Mouse (Mus musculus) midbrain, postnatal 0 days (tissue): ENCODE measurements around the gene Flii. TPM values are rescaled to one million over a fixed set of nuclear protein-coding genes. Genes with fewer than 3 reads are reported as not detected.
A peak's percentile ranks its signal among the peaks of the same experiment; 100 is the strongest.

Source experiments
- ATAC-seq: fragments of 200-750 bp; cut with Nextera tagmentation; 2 replicates; pipeline ENCODE4 v1.8.0; 2017; ENCODE audit warnings: moderate number of reproducible peaks, mild to moderate bottlenecking, moderate TSS enrichment, moderate library complexity; ENCODE audit not compliant: low FRiP score
- DNase-seq: peaks from one replicate; pipeline ENCODE4 v3.0.0-alpha.2; 2015; ENCODE audit warnings: low spot score
- H3K27ac ChIP-seq: fragments of 300-500 bp; sonication (generic); 2 replicates; pipeline ENCODE4 v1.5.1; 2014; ENCODE audit warnings: low read depth, mild to moderate bottlenecking, low read length, mixed read lengths
- H3K27me3 ChIP-seq: fragments of 300-500 bp; sonication (generic); 2 replicates; pipeline ENCODE4 v1.6.1; 2014; ENCODE audit warnings: low read length, control low read depth, mixed read lengths; ENCODE audit not compliant: insufficient read depth
- H3K36me3 ChIP-seq: fragments of 300-500 bp; sonication (generic); 2 replicates; pipeline ENCODE4 v1.6.1; 2014; ENCODE audit warnings: low read length, control low read depth, mixed read lengths; ENCODE audit not compliant: insufficient read depth
- H3K4me1 ChIP-seq: fragments of 300-500 bp; sonication (generic); 2 replicates; pipeline ENCODE4 v1.6.1; 2014; ENCODE audit warnings: mild to moderate bottlenecking, control low read depth, antibody characterized with exemption, low read length, mixed read lengths; ENCODE audit not compliant: insufficient read depth
- H3K4me2 ChIP-seq: fragments of 300-500 bp; sonication (generic); 2 replicates; pipeline ENCODE4 v1.6.1; 2014; ENCODE audit warnings: low read depth, mild to moderate bottlenecking, low read length, mixed read lengths; ENCODE audit not compliant: poor library complexity, severe bottlenecking
- H3K4me3 ChIP-seq: fragments of 300-500 bp; sonication (generic); 2 replicates; pipeline ENCODE4 v1.5.1; 2014; ENCODE audit warnings: low read depth, mild to moderate bottlenecking, low read length, moderate library complexity
- H3K9ac ChIP-seq: fragments of 300-500 bp; sonication (generic); replicated peaks from 2 replicates; pipeline ENCODE4 v1.6.1; 2014; ENCODE audit warnings: mild to moderate bottlenecking, low read length, moderate library complexity, mixed read lengths; ENCODE audit not compliant: poor library complexity, severe bottlenecking
- H3K9me3 ChIP-seq: fragments of 300-500 bp; sonication (generic); 2 replicates; pipeline ENCODE4 v1.6.1; 2016; ENCODE audit warnings: low read length, control low read depth
- CTCF ChIP-seq: IDR thresholded peaks from 2 replicates; pipeline ENCODE4 v1.5.1; 2016; ENCODE audit warnings: antibody characterized with exemption, mild to moderate bottlenecking
- WGBS: fragments of 180-500 bp; shearing (Covaris S2); extraction: QIAGEN DNeasy Blood & Tissue Kit; methylation state at CpG from one replicate; pipeline ENCODE4 v1.1.7; 2014; 5-methylcytosine and 5-hydroxymethylcytosine counted together
- polyA plus RNA-seq: library from polyadenylated mRNA; unstranded; fragments of >200 nt; fragmentation: Nextera tagmentation; extraction: Ambion mirVana; gene quantifications from 2 replicates; pipeline ENCODE4 v1.2.1, GENCODE M21; 2015
- total RNA-seq: library from RNA; depleted of rRNA; stranded (reverse); fragments of >200 nt; gene quantifications from 2 replicates; pipeline ENCODE4 v1.2.3, GENCODE M21; 2014

The Flii gene
- total and polyA plus RNA-seq, 2 experiments from 2014 or later = 46.0 to 92.7 TPM

GRCm38 (mm10) chr11:60729217-60729641 is 2.2 kb upstream of the Flii start:
- DNase-seq (no peak), ATAC-seq (no peak)
- whole genome bisulfite sequencing = 80% methylated on average over 6 of the region's 6 CpGs

GRCm38 (mm10) chr11:60728260-60728761 is 1.2 kb upstream of the Flii start, which contains the start of gene Mief2:
Mief2 (plus strand) TSS chr11:60728398.
- ATAC-seq = peak; percentile 93
- peak within 1 kb of the TSS; percentile 74 for H3K4me2 ChIP-seq
- peaks cover 40% of the 10 kb centered on the region for H3K36me3 ChIP-seq
- H3K9me3 ChIP-seq = no peaks in the 10 kb centered on the region
- H3K27me3 ChIP-seq = no peaks in the 10 kb centered on the region
- H3K9ac ChIP-seq = peak within 1 kb of the TSS; percentile 90
- under 1% methylated on average over 44 of the region's 44 CpGs for WGBS
- H3K4me3 ChIP-seq = peak within 1 kb of the TSS; percentile 89
- DNase-seq = peak; percentile 98
- no peak for TF ChIP-seq CTCF
- H3K4me1 ChIP-seq = peaks cover 14% of the 10 kb centered on the region
- H3K27ac ChIP-seq = peak within 1 kb of the TSS; percentile 90

More at GRCm38 (mm10) chr11:60729217-60729641, 2.2 kb upstream of the Flii start:
- Histone ChIP-seq H3K9ac (0 out of 2 replicates have a peak overlapping the region, but pooled peaks have one; percentile 83), H3K9me3 (no peaks in the 10 kb centered on the region), H3K4me2 (peak overlapping the region; percentile 57), H3K4me1 (peaks cover 14% of the 10 kb centered on the region), H3K36me3 (peaks cover 33% of the 10 kb centered on the region), H3K27me3 (no peaks in the 10 kb centered on the region), H3K4me3 (peak overlapping the region; percentile 89), H3K27ac (no peak overlapping the region; the same call in 1 of the 2 replicates)
- no peak for TF ChIP-seq CTCF

- H3K27me3 ChIP-seq = no peaks in the 10 kb centered on the region
- peak; percentile 10 for DNase-seq
- TF ChIP-seq CTCF = no peak
Observed at GRCm38 (mm10) chr11:60727392-60728140, 503 bp upstream of the Flii start.

GRCm38 (mm10) chr11:60719263-60719662 is 7.8 kb downstream of the Flii start:
- WGBS = 89% methylated on average over 5 of the region's 5 CpGs
- H3K27ac ChIP-seq = no peak overlapping the region

More at GRCm38 (mm10) chr11:60727392-60728140, 503 bp upstream of the Flii start:
- Histone ChIP-seq H3K4me2 (peak overlapping the region; percentile 74), H3K36me3 (peaks cover 41% of the 10 kb centered on the region), H3K4me3 (peak overlapping the region; percentile 89), H3K27ac (peak overlapping the region; percentile 90), H3K9me3 (no peaks in the 10 kb centered on the region), H3K4me1 (peaks cover 14% of the 10 kb centered on the region), H3K9ac (peak overlapping the region; percentile 90)
- WGBS = 3% methylated on average over 12 of the region's 12 CpGs
- ATAC-seq = peak; percentile 29; the same call in 1 of the 2 replicates

GRCm38 (mm10) chr11:60715833-60716232 is 11.2 kb downstream of the Flii start:
- 84% methylated on average over 5 of the region's 5 CpGs for WGBS
- ATAC-seq = no peak
- H3K9me3 ChIP-seq = no peaks in the 10 kb centered on the region

More at GRCm38 (mm10) chr11:60719263-60719662, 7.8 kb downstream of the Flii start:
- no peaks in the 10 kb centered on the region for H3K9me3 ChIP-seq
- ATAC-seq (no peak), DNase-seq (no peak)
- no peaks in the 10 kb centered on the region for H3K27me3 ChIP-seq
- no peak overlapping the region for H3K4me3 ChIP-seq
- H3K4me2 ChIP-seq = no peak overlapping the region
- H3K36me3 ChIP-seq = peaks cover 86% of the 10 kb centered on the region
- H3K4me1 ChIP-seq = no peaks in the 10 kb centered on the region
- TF ChIP-seq CTCF = no peak
- H3K9ac ChIP-seq = no peak overlapping the region

More at GRCm38 (mm10) chr11:60715833-60716232, 11.2 kb downstream of the Flii start:
- no peak for DNase-seq
- TF ChIP-seq CTCF = no peak
- Histone ChIP-seq H3K27ac (no peak overlapping the region), H3K4me1 (no peaks in the 10 kb centered on the region), H3K9ac (no peak overlapping the region), H3K4me2 (no peak overlapping the region), H3K27me3 (no peaks in the 10 kb centered on the region), H3K4me3 (no peak overlapping the region), H3K36me3 (peaks cover 89% of the 10 kb centered on the region)
